Mouse (Mus musculus): ENCODE results near the gene Lrrc2.

Gene Lrrc2

GRCm38 (mm10) chr9:110987331-110987730 is 36.0 kb downstream of the Lrrc2 start:
- no peak for DNase-seq (ENCODE audit: low spot score in 2 of 2)

DNA sequence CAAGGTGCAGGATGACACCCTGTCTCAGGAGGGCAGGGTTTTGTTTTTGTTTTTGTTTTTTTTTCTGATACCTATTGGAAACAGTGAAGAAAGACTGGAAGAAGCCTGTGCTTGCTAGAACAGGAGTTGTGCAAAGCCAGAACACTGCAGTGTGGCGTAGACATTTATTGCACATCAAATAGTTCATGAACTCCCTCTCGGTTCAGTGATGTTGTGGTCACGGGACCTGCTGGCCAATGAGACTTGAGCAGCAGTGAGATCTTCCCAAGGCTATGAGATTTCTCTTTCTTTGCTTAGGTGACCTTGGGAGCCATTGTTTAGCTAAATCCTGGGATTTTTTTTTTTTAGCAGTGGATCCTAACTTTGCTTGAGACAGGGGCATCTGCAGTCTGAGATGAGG is 36.7 kb downstream of the Lrrc2 start:
- DNase-seq (ENCODE audit: low spot score in 2 of 2), result no peak

DNA sequence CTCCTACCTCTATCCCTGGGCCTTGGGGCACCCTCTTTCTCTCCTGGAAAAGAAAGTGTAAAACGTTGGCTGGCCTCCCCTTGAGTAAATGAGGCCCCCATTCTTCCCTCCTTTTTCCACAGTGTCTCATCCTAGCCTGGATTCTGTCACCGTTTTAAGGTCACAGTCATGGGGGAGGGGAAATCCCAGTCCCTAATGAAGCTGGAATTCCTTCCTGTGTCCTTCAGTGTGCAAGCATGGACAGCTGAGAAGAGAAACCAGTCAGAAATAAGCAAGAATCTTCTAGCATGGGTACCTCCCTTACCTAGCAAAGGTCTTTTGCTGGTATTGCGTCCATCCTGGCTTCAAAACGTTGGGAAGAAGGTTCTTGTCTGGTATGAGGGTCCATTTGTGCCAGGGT is 37.8 kb downstream of the Lrrc2 start:
- DNase-seq (ENCODE audit: low spot score in 2 of 2), result no peak

DNA sequence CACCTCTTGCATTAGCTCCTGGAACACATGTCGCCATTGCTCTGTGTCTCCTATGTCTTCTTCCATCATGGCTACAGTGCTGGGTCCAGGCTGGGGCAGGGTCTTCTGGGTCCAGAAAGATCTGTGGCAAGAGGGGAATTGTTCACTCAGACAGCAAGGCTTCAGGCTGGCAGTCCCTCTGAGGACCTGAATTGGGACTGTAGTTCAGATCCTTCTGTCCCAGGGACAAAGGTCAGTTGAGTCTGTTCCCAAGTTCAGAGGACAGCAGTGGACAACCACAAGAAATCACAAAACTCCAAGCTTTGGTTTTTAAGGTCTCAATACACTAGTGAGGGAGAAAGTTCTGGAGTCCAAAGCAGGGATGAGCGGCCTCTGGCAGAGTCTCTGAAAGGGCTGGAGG is 38.2 kb downstream of the Lrrc2 start:
- DNase-seq (ENCODE audit: low spot score in 2 of 2), result no peak

DNA sequence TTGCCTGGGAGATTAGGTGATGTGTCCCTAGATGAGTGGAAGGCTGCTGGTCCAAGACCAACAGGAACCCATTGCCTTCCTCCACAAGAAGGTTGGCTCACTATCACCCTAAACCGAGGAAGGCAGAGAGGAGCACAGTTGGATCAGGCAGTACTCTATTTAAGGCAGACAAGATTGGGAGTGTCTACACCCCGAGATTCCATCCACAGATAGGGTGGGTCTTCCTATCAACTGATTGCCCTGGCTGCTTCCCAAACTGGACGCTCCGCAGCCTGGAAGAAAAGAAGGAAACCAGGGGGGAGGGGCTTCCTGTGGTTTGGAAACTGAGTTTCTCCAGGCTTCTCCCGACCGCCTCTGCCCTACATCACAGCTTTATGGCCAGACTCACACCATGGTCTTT is 38.9 kb downstream of the Lrrc2 start, which contains the start of gene Rtp3:
Gene Rtp3, minus strand, starts transcription at position 380 of the 400 bp plus-strand sequence.
- no peak for DNase-seq (ENCODE audit: low spot score in 2 of 2)

- no peak for DNase-seq (ENCODE audit: low spot score in 2 of 2)
Observed at GRCm38 (mm10) chr9:110993281-110993709, 42.0 kb downstream of the Lrrc2 start.

DNA sequence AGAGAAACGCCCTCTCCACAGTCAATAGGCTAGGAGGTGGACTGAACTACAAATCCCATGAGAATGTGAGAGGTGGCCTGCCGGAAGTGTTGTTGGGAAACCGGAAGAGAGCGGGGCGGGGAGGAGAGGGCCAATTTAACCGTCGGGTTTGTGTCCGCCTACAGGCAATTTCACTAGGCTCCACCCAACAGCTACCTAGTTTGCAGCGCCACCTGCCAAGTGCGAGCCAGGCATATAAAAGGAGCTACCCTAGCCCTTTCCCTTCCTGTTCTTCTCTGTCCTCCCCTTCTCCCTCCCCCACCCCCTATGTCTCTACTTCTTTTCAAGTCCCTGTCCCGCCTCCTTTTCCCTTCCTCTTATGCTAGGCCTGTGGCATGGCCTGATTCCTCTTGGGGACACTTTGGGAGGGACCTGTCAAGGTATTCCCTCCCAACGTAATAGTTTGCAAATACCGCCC is 43.4 kb downstream of the Lrrc2 start:
- DNase-seq (ENCODE audit: low spot score in 2 of 2), result peak; percentile 29 to 50

GRCm38 (mm10) chr9:110997245-110997644 is 45.9 kb downstream of the Lrrc2 start:
- DNase-seq (ENCODE audit: low spot score in 2 of 2), result peak; percentile 39 to 67

- no peak for DNase-seq (ENCODE audit: low spot score in 2 of 2)
Observed at GRCm38 (mm10) chr9:110999056-110999455, 47.7 kb downstream of the Lrrc2 start.

DNA sequence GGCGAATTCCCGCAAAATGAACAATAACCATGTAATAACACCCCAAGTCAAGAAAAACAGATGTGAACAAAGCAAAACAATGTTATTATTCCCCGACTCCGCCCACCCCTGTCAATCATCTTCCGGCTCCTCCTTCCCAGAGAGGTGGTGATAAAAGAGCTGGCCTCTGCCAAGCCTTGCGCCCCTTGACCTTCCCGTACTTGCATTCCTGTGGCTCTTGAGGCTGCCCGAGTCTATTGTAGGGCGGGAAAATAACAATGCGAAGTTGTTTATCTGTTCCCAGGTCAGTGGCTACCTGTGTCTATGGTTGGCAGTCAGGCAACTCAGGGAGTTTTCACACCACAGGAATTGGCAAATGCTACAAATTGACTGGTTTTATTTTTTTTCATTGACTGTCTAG is 48.5 kb downstream of the Lrrc2 start:
- no peak for DNase-seq (ENCODE audit: low spot score in 2 of 2)

DNA sequence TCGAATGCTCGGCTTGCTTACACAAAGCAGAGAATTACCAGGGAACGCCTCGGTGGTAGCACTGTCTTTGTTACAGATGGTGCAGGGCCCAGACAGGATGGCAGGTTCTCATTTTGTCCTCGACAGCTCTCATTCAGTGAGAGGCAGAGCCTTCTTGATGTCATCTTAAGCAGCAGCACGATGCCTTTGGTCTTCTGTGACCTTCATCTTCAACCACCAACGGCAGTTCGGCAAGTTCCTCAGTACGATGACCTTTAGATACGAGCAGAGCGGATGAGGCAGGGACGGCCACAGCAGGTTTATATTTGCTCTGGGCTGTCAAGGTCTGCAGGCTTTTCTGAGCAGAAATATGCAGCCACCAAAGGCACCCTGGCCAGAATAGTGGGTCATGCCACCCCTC is 50.3 kb downstream of the Lrrc2 start:
- no peak for DNase-seq (ENCODE audit: low spot score in 2 of 2)

- no peak for DNase-seq (ENCODE audit: low spot score in 2 of 2)
Observed at GRCm38 (mm10) chr9:111003279-111003678, 51.9 kb downstream of the Lrrc2 start.

DNA sequence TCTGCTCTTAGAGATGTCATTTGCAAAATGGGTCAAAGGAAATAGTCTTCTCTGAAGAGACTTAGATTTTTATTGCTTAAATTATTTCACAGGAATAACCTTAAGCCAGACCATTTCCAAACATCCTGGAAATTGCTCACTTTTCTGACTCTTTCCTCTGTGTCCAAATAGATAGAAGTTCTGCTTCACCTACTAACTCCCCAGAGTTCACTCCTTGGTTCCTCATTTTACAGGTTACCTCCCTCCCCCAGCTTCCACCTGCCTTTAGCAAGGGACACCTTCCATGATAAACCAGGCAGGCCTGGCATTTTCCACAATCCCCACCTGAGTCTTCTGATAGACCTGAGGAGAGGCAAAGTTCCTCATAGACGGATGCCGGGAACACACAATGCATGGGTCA is 55.2 kb downstream of the Lrrc2 start:
- no peak for DNase-seq (ENCODE audit: low spot score in 2 of 2)

DNA sequence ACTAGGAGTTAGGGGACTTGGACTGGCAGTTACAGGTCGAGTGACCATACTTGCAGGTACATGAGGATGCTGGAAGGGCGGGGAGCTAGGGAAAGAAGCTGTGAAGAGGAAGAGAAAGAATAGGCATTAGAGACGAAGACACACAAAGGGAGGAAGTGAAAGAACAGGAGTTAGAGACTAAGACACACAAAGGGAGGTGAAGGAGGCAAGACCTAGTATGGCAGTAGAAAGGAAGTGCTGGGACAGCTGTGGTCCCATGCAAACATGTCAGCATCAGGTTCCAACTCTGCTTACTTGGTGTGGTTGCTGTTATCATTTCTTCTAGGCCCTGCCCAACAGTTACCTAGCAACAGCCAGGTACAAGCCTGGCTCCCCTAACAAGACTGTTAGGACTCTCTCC is 58.4 kb downstream of the Lrrc2 start:
- no peak for DNase-seq (ENCODE audit: low spot score in 2 of 2)

DNA sequence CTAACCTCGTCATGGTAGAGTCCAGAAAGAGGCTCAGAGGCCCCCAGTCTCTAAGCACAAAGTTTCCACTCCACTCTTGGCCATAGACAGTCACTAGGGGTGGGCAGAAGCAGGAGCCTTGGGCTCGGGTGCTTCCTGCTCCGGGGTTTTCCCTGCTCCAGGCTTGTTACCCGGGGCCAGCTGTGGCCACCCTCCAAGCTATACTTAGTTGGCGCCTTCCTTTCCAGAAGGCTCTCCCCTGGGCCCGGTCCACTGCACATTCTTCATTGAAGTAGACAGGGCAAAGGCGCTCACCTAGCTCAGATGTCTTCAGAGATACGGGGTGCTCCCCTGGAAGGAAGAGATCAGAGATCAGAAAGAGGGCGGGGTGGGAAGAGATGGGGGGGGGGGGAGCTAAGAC is 60.2 kb downstream of the Lrrc2 start:
- no peak for DNase-seq (ENCODE audit: low spot score in 2 of 2)

- no peak for DNase-seq (ENCODE audit: low spot score in 2 of 2)
Observed at GRCm38 (mm10) chr9:111012041-111012440, 60.7 kb downstream of the Lrrc2 start.

DNA sequence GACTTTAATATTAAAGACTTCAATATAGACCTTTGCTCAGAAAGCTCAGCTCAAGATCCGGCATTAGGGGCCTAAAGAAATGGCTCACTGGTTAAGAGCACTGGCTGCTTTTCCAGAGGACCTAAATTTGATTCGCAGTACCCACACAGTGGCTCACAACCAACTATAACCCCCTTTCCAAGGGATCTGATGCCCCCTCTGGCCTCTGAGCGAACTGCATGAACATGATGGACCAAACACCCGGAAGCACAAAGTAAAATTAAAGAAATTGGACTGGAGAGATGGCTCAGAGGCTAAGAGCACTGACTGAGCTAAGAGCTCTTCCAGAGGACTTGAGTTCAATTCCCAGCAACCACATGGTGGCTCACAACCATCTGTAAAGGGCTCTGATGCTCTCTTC is 64.3 kb downstream of the Lrrc2 start:
- DNase-seq (ENCODE audit: low spot score in 2 of 2), result no peak

GRCm38 (mm10) chr9:111019022-111019421 is 67.7 kb downstream of the Lrrc2 start, which contains the start of gene Ltf:
Ltf (plus strand) TSS chr9:111019271.
- no peak for DNase-seq (ENCODE audit: low spot score in 2 of 2)

DNA sequence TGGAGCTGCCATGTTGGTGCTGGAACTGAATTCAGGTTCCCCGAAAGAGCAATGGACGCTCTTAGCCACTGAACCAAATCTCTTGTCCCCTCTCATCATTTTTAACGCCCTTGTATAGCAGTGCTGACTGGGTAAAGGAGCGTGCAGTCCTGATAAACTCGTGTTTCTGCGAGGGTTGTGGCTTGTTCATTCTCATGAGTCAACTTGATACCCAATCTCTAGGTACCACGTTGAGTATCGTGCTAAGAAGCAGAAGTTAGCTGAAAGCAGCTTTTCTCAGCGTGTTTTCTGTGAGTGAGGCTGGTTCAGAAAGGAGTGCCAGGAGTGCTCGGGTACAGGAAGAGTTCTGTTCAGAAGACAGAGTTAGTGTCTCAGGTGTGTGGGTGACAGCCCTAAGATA is 75.4 kb downstream of the Lrrc2 start:
- DNase-seq (ENCODE audit: low spot score in 2 of 2), result no peak

Measured in frontal cortex, postnatal 25 days (tissue).